Mouse (Mus musculus): Measurements from ENCODE around the gene Thsd1.

DNA sequence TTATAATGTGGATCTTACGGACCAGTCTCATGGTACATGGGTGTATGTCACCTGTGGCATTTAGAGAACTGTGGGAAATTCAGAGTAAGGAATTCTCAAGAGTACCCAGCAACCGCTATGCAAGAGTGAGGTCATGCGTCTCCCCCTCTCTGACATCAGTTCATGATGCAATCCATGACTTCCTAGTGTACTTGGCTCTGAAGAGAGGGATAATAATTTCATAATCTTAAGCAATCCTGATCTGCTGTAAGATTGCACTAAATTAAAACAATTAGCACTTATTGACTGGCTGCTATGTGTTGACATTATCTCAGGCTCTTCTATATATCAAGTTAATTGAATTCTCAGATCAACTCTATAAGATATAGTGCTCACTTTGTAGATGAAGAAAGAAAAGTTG, 39.7 kb downstream of the Thsd1 start:
- no peak for TF ChIP-seq CTCF (IDR thresholded peaks at IDR 0.05; ENCODE audit: low read depth)
- TF ChIP-seq EP300 (IDR thresholded peaks at IDR 0.05; ENCODE audit: low read depth), result no peak

Data from heart, postnatal 0 days (tissue).